Comparison of ENCODE assay signal across 9 mouse cellular contexts in genomic region chr5:142074561-142075500, GRCm38 (mm10).
DNase-seq lines count a peak whose midpoint lies in the region; ATAC-seq and TF ChIP-seq lines count a peak whose summit lies in the region.
"Had no signal": no experiment of that assay in that cellular context is flagged by ENCODE, and none has a peak within 500 bp of the region (broad histone marks: within the 10 kb centered on the region; RNA-seq: fewer than 3 reads in every experiment).

No protein-coding gene starts in this region.

- no peak overlapping the region for H3K4me2 ChIP-seq in liver, embryonic 12.5 days
- H3K4me2 ChIP-seq in forebrain, postnatal 0 days (ENCODE audit: low read depth): no peak overlapping the region
- H3K4me2 ChIP-seq in intestine, embryonic 16.5 days (ENCODE audit: low read depth, low read length): no peak overlapping the region

- H3K27me3 ChIP-seq in liver, adult 2 months (ENCODE audit: control insufficient read depth, insufficient read depth, low read length): no peaks in the 10 kb centered on the region
- no peaks in the 10 kb centered on the region for H3K27me3 ChIP-seq in liver, embryonic 12.5 days (replicated peaks)
- H3K27me3 ChIP-seq in forebrain, postnatal 0 days (ENCODE audit: insufficient read depth, low read length): no peaks in the 10 kb centered on the region
- no peaks in the 10 kb centered on the region for H3K27me3 ChIP-seq in intestine, embryonic 16.5 days (replicated peaks; ENCODE audit: control insufficient read depth, insufficient read depth, low read length)
- H3K27me3 ChIP-seq in limb, embryonic 10.5 days (ENCODE audit: low read depth, poor library complexity, severe bottlenecking): no peaks in the 10 kb centered on the region
- no peaks in the 10 kb centered on the region for H3K27me3 ChIP-seq in thymus, adult 2 months (ENCODE audit: control insufficient read depth, insufficient read depth, low read length)
- H3K27me3 ChIP-seq: Patski had no signal

- no peaks in the 10 kb centered on the region for H3K36me3 ChIP-seq in liver, adult 2 months (ENCODE audit: control insufficient read depth, insufficient read depth, low read length)
- no peaks in the 10 kb centered on the region for H3K36me3 ChIP-seq in liver, embryonic 12.5 days
- H3K36me3 ChIP-seq in forebrain, postnatal 0 days (ENCODE audit: insufficient read depth): no peaks in the 10 kb centered on the region
- no peaks in the 10 kb centered on the region for H3K36me3 ChIP-seq in intestine, embryonic 16.5 days (ENCODE audit: control insufficient read depth, insufficient read depth, low read length)
- H3K36me3 ChIP-seq in limb, embryonic 10.5 days: no peaks in the 10 kb centered on the region
- no peaks in the 10 kb centered on the region for H3K36me3 ChIP-seq in thymus, adult 2 months (ENCODE audit: control insufficient read depth, insufficient read depth, low read length)

- no peak for ATAC-seq in liver, embryonic 12.5 days
- ATAC-seq in forebrain, postnatal 0 days: peak; percentile 88
- peak; percentile 56; the same call in 1 of the 2 replicates for ATAC-seq in intestine, embryonic 16.5 days
- ATAC-seq in CD4-positive, CD25-positive, alpha-beta regulatory T cell, adult 4 months: no peak
- ATAC-seq: Patski had no signal

- TF ChIP-seq CTCF in liver, adult 2 months (IDR thresholded peaks at IDR 0.05; ENCODE audit: low read depth, low read length): no peak
- TF ChIP-seq CTCF in forebrain, postnatal 0 days (IDR thresholded peaks at IDR 0.05; ENCODE audit: low read depth): no peak
- no peak for TF ChIP-seq CTCF in thymus, adult 2 months (IDR thresholded peaks at IDR 0.05; ENCODE audit: borderline replicate concordance, control insufficient read depth, extremely low read depth, insufficient read depth, low read length, poor library complexity)

- no peak overlapping the region for H3K27ac ChIP-seq in liver, adult 2 months (replicated peaks; ENCODE audit: insufficient read depth, low read depth, low read length)
- no peak overlapping the region for H3K27ac ChIP-seq in liver, embryonic 12.5 days
- peak overlapping the region; percentile 74 for H3K27ac ChIP-seq in forebrain, postnatal 0 days (ENCODE audit: low read depth, low read length)
- peak overlapping the region; percentile 53 for H3K27ac ChIP-seq in intestine, embryonic 16.5 days (ENCODE audit: low read length)
- H3K27ac ChIP-seq in limb, embryonic 10.5 days: no peak overlapping the region
- H3K27ac ChIP-seq in thymus, adult 2 months (ENCODE audit: control insufficient read depth, insufficient read depth, low read length): no peak overlapping the region

- no peak for TF ChIP-seq POLR2A in liver, adult 2 months (IDR thresholded peaks at IDR 0.05; ENCODE audit: extremely low read depth, insufficient read depth, low read length)
- TF ChIP-seq POLR2A in thymus, adult 2 months (IDR thresholded peaks at IDR 0.05; ENCODE audit: control insufficient read depth, extremely low read depth, insufficient read depth, low read length, poor library complexity): no peak

- peak; percentile 9 for DNase-seq in liver, adult 2 months (ENCODE audit: extremely low read depth, low read depth, low spot score)
- peak; percentile 84 for DNase-seq in forebrain, postnatal 0 days
- DNase-seq in limb, embryonic 10.5 days (ENCODE audit: low spot score): peak; percentile 35
- peak; percentile 29 for DNase-seq in ovary, postnatal 14 days (ENCODE audit: low spot score)
- DNase-seq in thymus, adult 2 months: no peak

- no peak overlapping the region for H3K4me3 ChIP-seq in liver, adult 2 months (ENCODE audit: insufficient read depth, low read depth, low read length)
- H3K4me3 ChIP-seq in liver, embryonic 12.5 days: no peak overlapping the region
- H3K4me3 ChIP-seq in forebrain, postnatal 0 days (ENCODE audit: low read depth, low read length): no peak overlapping the region
- H3K4me3 ChIP-seq in intestine, embryonic 16.5 days (ENCODE audit: low read length): no peak overlapping the region
- H3K4me3 ChIP-seq in limb, embryonic 10.5 days: no peak overlapping the region
- H3K4me3 ChIP-seq in thymus, adult 2 months (ENCODE audit: control insufficient read depth, insufficient read depth, low read length): no peak overlapping the region

- WGBS in liver, adult 2 months: 73% methylated on average over 13 of the region's 13 CpGs
- 40% methylated on average over 13 of the region's 13 CpGs for WGBS in liver, embryonic 12.5 days (ENCODE audit: insufficient replicate concordance)
- WGBS in forebrain, postnatal 0 days: 18% methylated on average over 13 of the region's 13 CpGs
- WGBS in intestine, embryonic 16.5 days: 48% methylated on average over 13 of the region's 13 CpGs
- 58% methylated on average over 13 of the region's 13 CpGs for WGBS in limb, embryonic 10.5 days
- 63% methylated on average over 13 of the region's 13 CpGs for WGBS in thymus, adult 2 months

- H3K9me3 ChIP-seq in liver, embryonic 12.5 days (replicated peaks): peaks cover 14% of the 10 kb centered on the region; the same call in 1 of the 2 replicates
- no peaks in the 10 kb centered on the region for H3K9me3 ChIP-seq in forebrain, postnatal 0 days (ENCODE audit: low read length)
- no peaks in the 10 kb centered on the region for H3K9me3 ChIP-seq in intestine, embryonic 16.5 days (ENCODE audit: control insufficient read depth, low read length)
- H3K9me3 ChIP-seq in limb, embryonic 10.5 days (replicated peaks): no peaks in the 10 kb centered on the region

- H3K79me2 ChIP-seq in liver, adult 2 months (ENCODE audit: control insufficient read depth, insufficient read depth, low read length): no peaks in the 10 kb centered on the region

- no peak overlapping the region for H3K9ac ChIP-seq in liver, adult 2 months (ENCODE audit: low read depth, low read length)
- H3K9ac ChIP-seq in liver, embryonic 12.5 days: no peak overlapping the region
- 0 out of 2 replicates have a peak overlapping the region, but pooled peaks have one; percentile 6 for H3K9ac ChIP-seq in forebrain, postnatal 0 days
- H3K9ac ChIP-seq in intestine, embryonic 16.5 days (ENCODE audit: low read depth, low read length): no peak overlapping the region

- H3K4me1 ChIP-seq in liver, adult 2 months (ENCODE audit: control insufficient read depth, insufficient read depth, low read length): no peaks in the 10 kb centered on the region
- no peaks in the 10 kb centered on the region for H3K4me1 ChIP-seq in liver, embryonic 12.5 days
- peaks cover 10% of the 10 kb centered on the region; the same call in 1 of the 2 replicates for H3K4me1 ChIP-seq in forebrain, postnatal 0 days (ENCODE audit: insufficient read depth)
- H3K4me1 ChIP-seq in intestine, embryonic 16.5 days (ENCODE audit: control insufficient read depth, insufficient read depth, low read length): no peaks in the 10 kb centered on the region
- H3K4me1 ChIP-seq in limb, embryonic 10.5 days: peaks cover 20% of the 10 kb centered on the region
- no peaks in the 10 kb centered on the region for H3K4me1 ChIP-seq in thymus, adult 2 months (replicated peaks; ENCODE audit: control insufficient read depth, insufficient read depth, low read length)

Comparison
In these comparisons a context has a peak if more than half of its experiments do, and no peak if none do; other contexts are left out.
1. H3K27ac ChIP-seq: peak in forebrain, postnatal 0 days (single experiment) and intestine, embryonic 16.5 days (single experiment); none in liver, adult 2 months (single experiment), liver, embryonic 12.5 days (single experiment), limb, embryonic 10.5 days (single experiment) and thymus, adult 2 months (single experiment).
2. ATAC-seq: peak in forebrain, postnatal 0 days (single experiment) and intestine, embryonic 16.5 days (single experiment); none in liver, embryonic 12.5 days (single experiment) and CD4-positive, CD25-positive, alpha-beta regulatory T cell, adult 4 months (single experiment).